Mouse (Mus musculus): ENCODE data around the gene Gtf2b.

GRCm38 (mm10) chr3:142725481-142725880 is 39.4 kb upstream of the Gtf2b start:
- TF ChIP-seq POLR2A (IDR thresholded peaks at IDR 0.05; ENCODE audit: insufficient read depth, low read depth, low read length) (no peak), CTCF (IDR thresholded peaks at IDR 0.05) (no peak)

All from heart, adult 2 months (tissue).